Mouse (Mus musculus) limb, embryonic 15.5 days (tissue): ENCODE data around the gene Scarb1. TPM values are rescaled to one million over a fixed set of nuclear protein-coding genes. Genes with fewer than 3 reads are reported as not detected.
A peak's percentile ranks its signal among the peaks of the same experiment; 100 is the strongest.

Experiments used
- ATAC-seq: fragments of 200-750 bp; cut with Nextera tagmentation; 2 replicates; pipeline ENCODE4 v1.8.0; 2017; ENCODE audit warnings: low read depth, moderate TSS enrichment; ENCODE audit not compliant: insufficient number of reproducible peaks, low FRiP score, low TSS enrichment
- H3K27ac ChIP-seq: fragments of 300-500 bp; sonication (generic); 2 replicates; pipeline ENCODE4 v1.5.1; 2015; ENCODE audit warnings: moderate library complexity, mild to moderate bottlenecking, inconsistent platforms
- H3K27me3 ChIP-seq: fragments of 300-500 bp; sonication (generic); 2 replicates; pipeline ENCODE4 v1.6.1; 2015; ENCODE audit warnings: inconsistent platforms
- H3K36me3 ChIP-seq: fragments of 300-500 bp; sonication (generic); 2 replicates; pipeline ENCODE4 v1.6.1; 2015; ENCODE audit warnings: inconsistent platforms
- H3K4me1 ChIP-seq: fragments of 300-500 bp; sonication (generic); 2 replicates; pipeline ENCODE4 v1.6.1; 2015; ENCODE audit warnings: inconsistent platforms
- H3K4me2 ChIP-seq: fragments of 300-500 bp; sonication (generic); 2 replicates; pipeline ENCODE4 v1.6.1; 2015; ENCODE audit warnings: mild to moderate bottlenecking, inconsistent platforms
- H3K4me3 ChIP-seq: fragments of 300-500 bp; sonication (generic); 2 replicates; pipeline ENCODE4 v1.5.1; 2015; ENCODE audit warnings: mild to moderate bottlenecking, inconsistent platforms
- H3K9ac ChIP-seq: fragments of 300-500 bp; sonication (generic); 2 replicates; pipeline ENCODE4 v1.6.1; 2015; ENCODE audit warnings: inconsistent platforms
- H3K9me3 ChIP-seq: fragments of 300-500 bp; sonication (generic); 2 replicates; pipeline ENCODE4 v1.6.1; 2016; ENCODE audit warnings: inconsistent platforms
- WGBS: fragments of 180-500 bp; shearing (Covaris S2); methylation state at CpG from one replicate; pipeline ENCODE4 v1.1.7; 2015; 5-methylcytosine and 5-hydroxymethylcytosine counted together
- polyA plus RNA-seq: library from polyadenylated mRNA; unstranded; fragments of >200 nt; fragmentation: Nextera tagmentation; extraction: Ambion mirVana; gene quantifications from 2 replicates; pipeline ENCODE4 v1.2.1, GENCODE M21; 2015

The Scarb1 gene
- polyA plus RNA-seq, 1 experiment from 2014 or later, result 57.2 TPM

DNA sequence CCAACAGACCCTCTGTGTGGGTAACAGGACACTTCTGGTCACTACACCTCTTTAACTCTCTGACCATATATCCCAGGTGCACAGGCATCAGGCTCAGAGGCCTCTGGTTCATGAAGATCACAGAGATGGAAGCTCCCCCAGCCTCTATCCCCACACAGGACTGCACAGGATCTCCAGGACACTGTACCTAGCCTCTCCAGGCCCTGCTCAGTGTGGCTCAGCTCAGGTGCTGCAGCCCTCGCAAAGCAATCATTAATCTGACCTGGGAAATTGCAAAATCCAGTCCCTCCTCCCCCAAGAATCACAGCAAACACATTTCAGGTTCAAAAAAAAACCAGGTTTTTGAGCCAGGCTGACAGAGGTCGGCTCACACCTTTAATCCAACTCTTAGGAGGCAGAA, 29.9 kb downstream of the Scarb1 start:
- ATAC-seq, result no peak
- Histone ChIP-seq H3K9me3 (no peaks in the 10 kb centered on the region), H3K27ac (no peak overlapping the region), H3K9ac (no peak overlapping the region), H3K36me3 (no peaks in the 10 kb centered on the region), H3K4me1 (peaks cover 23% of the 10 kb centered on the region; the same call in 1 of the 2 replicates), H3K4me2 (no peak overlapping the region), H3K27me3 (no peaks in the 10 kb centered on the region), H3K4me3 (no peak overlapping the region)
- 64% methylated on average over 2 of the region's 2 CpGs for WGBS

DNA sequence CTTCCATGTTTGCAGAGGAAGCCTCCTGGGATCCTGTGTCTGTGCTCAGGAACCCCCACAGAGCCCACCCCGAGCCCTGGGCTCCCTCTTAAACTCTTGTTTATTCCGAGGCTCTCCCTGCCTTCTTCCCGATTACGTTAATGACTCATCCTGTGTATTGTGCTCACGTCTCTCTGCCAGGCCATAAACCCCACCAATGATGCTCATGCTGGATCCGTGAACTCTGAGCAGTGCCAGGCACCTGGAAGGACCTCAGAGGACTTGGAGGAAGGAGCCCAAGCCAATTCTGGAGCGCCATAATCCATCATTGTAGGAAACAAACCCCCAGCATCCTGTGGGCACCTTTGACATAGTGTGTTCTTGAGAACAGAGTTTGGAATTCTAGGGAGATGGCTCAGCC, 31.7 kb downstream of the Scarb1 start:
- H3K4me2 ChIP-seq, result no peak overlapping the region
- peaks cover 22% of the 10 kb centered on the region; the same call in 1 of the 2 replicates for H3K4me1 ChIP-seq
- no peak overlapping the region for H3K4me3 ChIP-seq
- ATAC-seq, result no peak
- no peak overlapping the region for H3K27ac ChIP-seq
- 68% methylated on average over 7 of the region's 7 CpGs for whole genome bisulfite sequencing
- H3K36me3 ChIP-seq, result no peaks in the 10 kb centered on the region
- H3K9me3 ChIP-seq, result no peaks in the 10 kb centered on the region
- H3K27me3 ChIP-seq, result no peaks in the 10 kb centered on the region
- no peak overlapping the region for H3K9ac ChIP-seq

DNA sequence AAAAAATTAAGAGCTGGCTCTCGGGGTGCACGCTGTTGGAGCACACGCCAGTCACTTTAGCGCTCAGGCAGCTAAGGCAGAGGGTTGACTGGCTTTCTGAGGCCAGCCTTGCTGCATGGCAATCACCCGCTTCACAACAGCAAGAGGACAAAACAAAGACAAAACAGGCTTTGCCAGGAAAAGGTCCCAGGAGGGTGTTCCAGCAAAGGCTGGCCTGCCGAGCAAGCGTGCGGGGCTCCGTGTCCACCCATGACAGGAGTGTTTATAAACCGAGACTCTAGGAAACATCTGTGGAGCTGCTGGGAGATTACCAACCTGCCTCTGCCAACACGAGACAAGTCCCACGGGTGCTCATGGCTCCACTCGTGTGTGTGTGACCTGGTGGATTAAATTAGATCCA, 34.1 kb downstream of the Scarb1 start:
- H3K4me3 ChIP-seq, result no peak overlapping the region
- no peak for ATAC-seq
- no peak overlapping the region for H3K4me2 ChIP-seq
- no peaks in the 10 kb centered on the region for H3K9me3 ChIP-seq
- H3K27ac ChIP-seq, result no peak overlapping the region; the same call in 1 of the 2 replicates
- no peaks in the 10 kb centered on the region for H3K27me3 ChIP-seq
- H3K36me3 ChIP-seq, result peaks cover 8% of the 10 kb centered on the region
- no peak overlapping the region for H3K9ac ChIP-seq
- 69% methylated on average over 13 of the region's 13 CpGs for WGBS
- H3K4me1 ChIP-seq, result peaks cover 6% of the 10 kb centered on the region; the same call in 1 of the 2 replicates

DNA sequence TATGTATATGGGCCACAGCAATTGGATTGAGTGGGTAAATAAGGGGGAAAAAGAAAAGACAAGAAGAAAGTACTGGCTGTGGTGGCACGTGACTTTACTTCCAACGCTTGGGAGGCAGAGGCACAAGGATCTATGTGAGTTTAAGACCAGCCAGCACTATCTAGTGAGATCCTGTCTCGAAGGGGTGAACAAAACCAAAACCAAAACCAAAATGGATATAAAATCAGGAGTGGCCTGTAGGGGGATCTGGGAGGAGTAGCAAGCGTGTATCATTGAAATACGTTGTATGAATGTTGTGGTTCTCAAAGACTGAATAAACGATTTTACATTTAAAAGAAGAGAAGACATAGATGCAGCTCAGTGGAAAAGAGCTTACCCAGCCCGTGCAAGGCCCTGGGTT, 34.5 kb downstream of the Scarb1 start:
- no peak for ATAC-seq
- H3K4me2 ChIP-seq, result no peak overlapping the region
- peaks cover 6% of the 10 kb centered on the region; the same call in 1 of the 2 replicates for H3K4me1 ChIP-seq
- H3K9me3 ChIP-seq, result no peaks in the 10 kb centered on the region
- H3K27me3 ChIP-seq, result no peaks in the 10 kb centered on the region
- H3K36me3 ChIP-seq, result peaks cover 10% of the 10 kb centered on the region
- no peak overlapping the region for H3K27ac ChIP-seq
- H3K9ac ChIP-seq, result no peak overlapping the region
- no peak overlapping the region for H3K4me3 ChIP-seq
- 85% methylated on average over 7 of the region's 7 CpGs for WGBS

GRCm38 (mm10) chr5:125305229-125306081, 35.4 kb downstream of the Scarb1 start:
- H3K36me3 ChIP-seq, result peaks cover 13% of the 10 kb centered on the region
- no peak for ATAC-seq
- no peak overlapping the region for H3K27ac ChIP-seq
- no peak overlapping the region for H3K4me3 ChIP-seq
- H3K9me3 ChIP-seq, result no peaks in the 10 kb centered on the region
- H3K27me3 ChIP-seq, result no peaks in the 10 kb centered on the region
- 64% methylated on average over 14 of the region's 14 CpGs for WGBS
- no peak overlapping the region for H3K4me2 ChIP-seq
- H3K9ac ChIP-seq, result no peak overlapping the region
- peaks cover 6% of the 10 kb centered on the region; the same call in 1 of the 2 replicates for H3K4me1 ChIP-seq

DNA sequence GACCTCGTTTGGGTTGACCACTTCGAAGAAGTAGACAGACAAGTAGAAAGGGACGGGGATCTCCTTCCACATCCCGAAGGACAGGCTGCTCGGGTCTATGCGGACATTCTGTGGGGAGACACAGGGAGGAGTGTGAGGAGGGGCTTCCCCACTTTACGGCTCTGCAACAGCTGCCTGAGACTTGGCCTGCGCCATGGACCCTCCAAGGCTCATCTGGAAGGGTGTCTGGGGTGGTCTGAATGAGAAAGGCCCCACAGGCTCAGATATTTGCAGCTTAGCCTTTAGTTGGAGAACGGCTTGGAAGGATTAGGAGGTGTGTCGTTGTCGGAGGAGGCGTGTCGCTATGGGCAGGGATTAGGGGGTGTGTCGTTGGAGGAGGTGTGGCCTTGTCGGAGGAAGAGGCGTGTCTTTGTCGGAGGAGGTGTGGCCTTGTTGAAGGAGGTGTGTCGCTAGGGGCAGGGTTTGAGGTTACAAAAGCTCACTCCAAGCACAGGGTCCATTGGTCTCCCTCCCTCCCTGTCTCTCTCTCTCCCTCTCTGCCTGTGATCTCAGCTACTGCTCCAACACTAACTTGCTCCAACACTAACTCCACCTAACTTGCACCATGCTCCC, 36.5 kb downstream of the Scarb1 start:
- Histone ChIP-seq H3K27me3 (no peaks in the 10 kb centered on the region), H3K4me3 (no peak overlapping the region), H3K9me3 (no peaks in the 10 kb centered on the region), H3K27ac (no peak overlapping the region), H3K4me1 (peaks cover 6% of the 10 kb centered on the region; the same call in 1 of the 2 replicates), H3K4me2 (peak overlapping the region; percentile 22), H3K36me3 (peaks cover 24% of the 10 kb centered on the region), H3K9ac (no peak overlapping the region)
- ATAC-seq, result peak; percentile 41; the same call in 1 of the 2 replicates
- WGBS, result 20% methylated on average over 18 of the region's 18 CpGs

DNA sequence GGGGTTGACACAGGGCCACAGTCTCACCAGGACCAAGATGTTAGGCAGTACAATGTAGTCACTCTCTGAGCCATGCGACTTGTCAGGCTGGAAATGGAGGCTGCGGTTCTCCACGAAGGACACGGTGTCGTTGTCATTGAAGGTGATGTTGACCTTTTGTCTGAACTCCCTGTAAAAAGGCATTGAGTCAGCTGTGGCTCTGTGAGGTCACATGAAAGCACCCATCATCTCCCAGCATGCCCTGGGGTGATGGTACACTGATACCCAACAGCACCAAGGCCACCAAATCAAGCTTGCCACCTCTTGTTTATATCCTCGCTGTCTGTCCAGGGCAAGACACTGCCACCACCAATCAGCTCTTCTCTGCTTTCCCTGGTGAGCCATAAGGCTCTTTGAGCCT, 37.8 kb downstream of the Scarb1 start:
- Histone ChIP-seq H3K4me3 (no peak overlapping the region), H3K4me2 (no peak overlapping the region), H3K9me3 (no peaks in the 10 kb centered on the region), H3K4me1 (peaks cover 6% of the 10 kb centered on the region; the same call in 1 of the 2 replicates), H3K27ac (no peak overlapping the region), H3K27me3 (no peaks in the 10 kb centered on the region), H3K9ac (no peak overlapping the region), H3K36me3 (peaks cover 29% of the 10 kb centered on the region)
- no peak for ATAC-seq
- WGBS, result 96% methylated on average over 6 of the region's 6 CpGs

- WGBS, result 86% methylated on average over 9 of the region's 9 CpGs
- no peak overlapping the region for H3K9ac ChIP-seq
- H3K36me3 ChIP-seq, result peaks cover 64% of the 10 kb centered on the region
- ATAC-seq, result no peak
- H3K4me3 ChIP-seq, result no peak overlapping the region
- no peaks in the 10 kb centered on the region for H3K4me1 ChIP-seq
- H3K4me2 ChIP-seq, result no peak overlapping the region
- H3K27ac ChIP-seq, result no peak overlapping the region
- H3K27me3 ChIP-seq, result no peaks in the 10 kb centered on the region
- no peaks in the 10 kb centered on the region for H3K9me3 ChIP-seq
Observed at GRCm38 (mm10) chr5:125298234-125298633, 42.7 kb downstream of the Scarb1 start.

GRCm38 (mm10) chr5:125297171-125297570, 43.7 kb downstream of the Scarb1 start:
- 92% methylated on average over 7 of the region's 7 CpGs for WGBS

DNA sequence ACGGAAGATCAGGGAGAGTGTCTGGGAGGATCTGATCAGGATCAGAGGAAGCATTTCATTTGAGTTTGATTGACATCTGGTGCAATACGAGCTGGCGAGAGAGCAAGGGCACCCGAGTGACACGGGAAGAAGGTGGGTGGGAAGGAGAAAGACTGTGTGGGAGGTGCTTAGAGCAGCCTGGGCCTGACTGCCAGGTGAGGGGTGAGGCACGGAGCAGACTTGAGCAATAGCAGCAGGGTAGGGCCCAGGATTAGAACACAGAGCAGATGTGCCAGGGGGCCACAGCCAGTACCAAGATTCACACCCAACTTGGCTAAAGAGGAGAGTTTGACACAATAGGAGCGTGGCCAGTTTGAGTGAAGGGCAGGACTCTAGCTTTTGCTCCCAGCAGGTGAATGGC, 47.9 kb downstream of the Scarb1 start:
- Histone ChIP-seq H3K4me2 (no peak overlapping the region), H3K36me3 (peaks cover 44% of the 10 kb centered on the region), H3K4me1 (peaks cover 5% of the 10 kb centered on the region; the same call in 1 of the 2 replicates), H3K27ac (no peak overlapping the region), H3K9me3 (no peaks in the 10 kb centered on the region), H3K27me3 (no peaks in the 10 kb centered on the region), H3K4me3 (no peak overlapping the region), H3K9ac (no peak overlapping the region)
- no peak for ATAC-seq
- 57% methylated on average over 7 of the region's 7 CpGs for WGBS

More at GRCm38 (mm10) chr5:125297171-125297570, 43.7 kb downstream of the Scarb1 start:
- Histone ChIP-seq H3K36me3 (peaks cover 67% of the 10 kb centered on the region), H3K4me1 (no peaks in the 10 kb centered on the region; the same call in 1 of the 2 replicates), H3K27ac (no peak overlapping the region), H3K9me3 (no peaks in the 10 kb centered on the region), H3K9ac (no peak overlapping the region), H3K4me3 (no peak overlapping the region), H3K27me3 (no peaks in the 10 kb centered on the region), H3K4me2 (no peak overlapping the region)
- ATAC-seq, result no peak

- Histone ChIP-seq H3K4me3 (no peak overlapping the region), H3K27ac (no peak overlapping the region), H3K27me3 (no peaks in the 10 kb centered on the region), H3K9me3 (no peaks in the 10 kb centered on the region), H3K4me1 (peaks cover 5% of the 10 kb centered on the region; the same call in 1 of the 2 replicates), H3K4me2 (no peak overlapping the region), H3K36me3 (peaks cover 39% of the 10 kb centered on the region), H3K9ac (no peak overlapping the region)
- ATAC-seq, result no peak
- WGBS, result 83% methylated on average over 8 of the region's 8 CpGs
Observed at GRCm38 (mm10) chr5:125291895-125292294, 49.0 kb downstream of the Scarb1 start.

- peaks cover 39% of the 10 kb centered on the region for H3K36me3 ChIP-seq
- WGBS, result 50% methylated on average over 10 of the region's 10 CpGs
- no peak for ATAC-seq
- no peaks in the 10 kb centered on the region for H3K27me3 ChIP-seq
- no peaks in the 10 kb centered on the region for H3K9me3 ChIP-seq
- H3K9ac ChIP-seq, result no peak overlapping the region
- H3K27ac ChIP-seq, result no peak overlapping the region
- peaks cover 5% of the 10 kb centered on the region; the same call in 1 of the 2 replicates for H3K4me1 ChIP-seq
- no peak overlapping the region for H3K4me2 ChIP-seq
- H3K4me3 ChIP-seq, result no peak overlapping the region
Observed at GRCm38 (mm10) chr5:125291387-125291786, 49.5 kb downstream of the Scarb1 start.
